Mouse (Mus musculus) skeletal muscle tissue, postnatal 0 days (tissue): ENCODE measurements around the gene Pole2. TPM values are rescaled to one million over a fixed set of nuclear protein-coding genes. Genes with fewer than 3 reads are reported as not detected.

ENCODE experiments used
- microRNA-seq, 2 experiments: library from miRNA; unstranded; fragments of <30 nt; microRNA quantifications; one replicate each; pipeline ENCODE4; 2016
- polyA plus RNA-seq: library from polyadenylated mRNA; unstranded; fragments of >200 nt; fragmentation: Nextera tagmentation; extraction: Ambion mirVana; gene quantifications from 2 replicates; pipeline ENCODE4 v1.2.1, GENCODE M21; 2015

The Pole2 gene
- 4.9 and 5.1 TPM in 2 replicates for polyA plus RNA-seq

DNA sequence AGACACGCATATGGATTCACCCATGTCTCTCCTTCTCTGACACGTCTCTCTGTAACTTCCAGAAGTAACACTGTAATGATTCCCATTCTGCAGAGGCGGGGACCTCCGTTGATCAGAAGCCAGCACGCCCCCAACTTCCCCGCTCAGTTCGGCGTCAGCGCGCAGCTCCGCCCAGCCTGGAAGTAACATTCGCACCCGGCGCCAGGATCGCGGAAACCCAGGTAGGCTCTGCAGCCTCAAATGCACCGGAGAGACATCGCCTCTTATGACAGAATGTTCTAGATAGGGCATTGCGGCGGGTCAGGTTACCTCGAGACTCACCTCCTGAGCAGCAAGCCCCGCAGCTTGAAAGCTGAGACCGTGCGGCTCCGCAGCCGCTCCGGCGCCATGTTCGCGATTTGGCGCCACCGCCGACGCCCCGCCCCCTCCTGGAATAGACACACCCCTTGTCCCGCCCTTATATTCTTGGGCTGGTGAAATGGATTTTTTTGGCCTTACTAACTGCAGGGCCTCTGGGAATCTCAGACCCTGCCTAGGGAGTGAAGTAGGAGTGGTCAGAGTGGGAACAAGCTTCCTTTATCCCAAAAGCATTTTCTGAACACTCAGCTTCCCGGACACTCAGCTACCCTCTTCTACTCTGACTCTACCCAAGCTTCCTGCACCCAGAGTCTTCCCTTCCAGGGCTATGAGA lies at the start of gene Pole2:
Gene Pole2, minus strand, starts transcription at position 420 of the 691 bp plus-strand sequence.

GRCm38 (mm10) chr12:69240876-69241275 lies 12.9 kb upstream of the Pole2 start, which contains the start of gene Klhdc1:
Klhdc1 (plus strand) TSS chr12:69241176.

GRCm38 (mm10) chr12:69204052-69204833 lies 23.8 kb downstream of the Pole2 start, which contains the start of gene Gm49384:
Gm49384 (minus strand) TSS chr12:69204267.

DNA sequence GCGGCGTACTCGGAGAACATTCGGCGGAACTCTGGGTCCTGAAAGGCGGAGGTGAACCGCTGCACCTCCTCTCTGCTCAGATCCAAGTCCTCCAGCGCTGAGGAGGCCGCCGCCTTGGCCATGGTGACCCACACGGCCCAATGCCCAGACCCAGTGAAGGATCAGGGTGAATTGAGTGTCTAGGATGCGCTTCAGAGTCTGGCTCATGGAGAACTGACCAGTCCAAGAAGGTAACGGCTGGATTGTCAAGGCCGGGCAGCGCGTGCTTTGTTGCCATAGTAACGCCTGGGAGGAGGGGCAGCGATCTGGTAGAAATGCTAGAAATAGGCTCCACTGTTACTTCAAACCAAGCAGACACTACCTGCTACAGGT lies 29.8 kb downstream of the Pole2 start, which contains the start of gene Dnaaf2:
Gene Dnaaf2, minus strand, starts transcription at position 266 of the 372 bp plus-strand sequence.

GRCm38 (mm10) chr12:69196444-69197377 lies 31.3 kb downstream of the Pole2 start, which contains the start of gene Gm49383:
Gm49383 (minus strand) TSS chr12:69197104.

DNA sequence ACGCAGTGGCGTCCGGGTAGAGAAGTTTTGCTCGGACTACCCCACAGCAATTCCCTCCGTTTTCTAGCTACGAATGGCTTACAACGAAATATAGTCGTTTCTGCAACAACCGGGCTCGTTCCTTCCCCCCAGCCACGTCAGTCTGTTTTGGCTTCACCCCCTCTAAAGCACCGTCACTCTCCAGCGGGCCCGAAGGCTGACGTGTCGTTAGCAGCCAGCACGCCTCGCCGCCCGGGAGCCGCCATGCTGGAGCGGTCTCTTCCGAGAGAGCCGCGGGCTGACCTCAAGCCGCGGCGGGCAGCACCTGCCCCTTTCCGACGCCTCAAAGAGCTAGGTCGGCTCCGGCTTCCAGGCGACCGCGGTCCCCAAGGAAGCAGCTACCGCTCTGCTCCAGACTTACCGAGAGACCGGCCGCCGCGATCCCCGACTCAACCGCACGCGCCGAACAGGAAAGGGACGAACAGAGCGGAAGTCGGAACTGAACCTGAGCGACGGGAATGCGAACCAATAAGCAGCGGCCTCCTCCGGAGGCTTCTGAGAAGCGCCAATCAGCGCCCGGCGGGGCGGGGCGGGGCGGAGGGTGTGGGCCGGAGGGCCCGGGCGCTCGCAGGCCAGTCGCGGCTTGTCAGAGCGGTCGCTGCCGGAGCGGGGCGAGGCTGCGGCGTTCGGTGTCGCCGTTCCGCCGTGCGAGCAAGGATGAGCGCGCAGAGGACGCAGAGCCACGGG lies 44.2 kb downstream of the Pole2 start, which contains the start of the genes Rpl36al and Mgat2:
Gene Rpl36al, minus strand, starts transcription at position 501 of the 726 bp plus-strand sequence.
Gene Mgat2, plus strand, starts transcription at position 575 of the 726 bp plus-strand sequence.

GRCm38 (mm10) chr12:69168461-69169106 lies 59.4 kb downstream of the Pole2 start, which contains the start of gene Lrr1:
Lrr1 (plus strand) TSS chr12:69168814.

DNA sequence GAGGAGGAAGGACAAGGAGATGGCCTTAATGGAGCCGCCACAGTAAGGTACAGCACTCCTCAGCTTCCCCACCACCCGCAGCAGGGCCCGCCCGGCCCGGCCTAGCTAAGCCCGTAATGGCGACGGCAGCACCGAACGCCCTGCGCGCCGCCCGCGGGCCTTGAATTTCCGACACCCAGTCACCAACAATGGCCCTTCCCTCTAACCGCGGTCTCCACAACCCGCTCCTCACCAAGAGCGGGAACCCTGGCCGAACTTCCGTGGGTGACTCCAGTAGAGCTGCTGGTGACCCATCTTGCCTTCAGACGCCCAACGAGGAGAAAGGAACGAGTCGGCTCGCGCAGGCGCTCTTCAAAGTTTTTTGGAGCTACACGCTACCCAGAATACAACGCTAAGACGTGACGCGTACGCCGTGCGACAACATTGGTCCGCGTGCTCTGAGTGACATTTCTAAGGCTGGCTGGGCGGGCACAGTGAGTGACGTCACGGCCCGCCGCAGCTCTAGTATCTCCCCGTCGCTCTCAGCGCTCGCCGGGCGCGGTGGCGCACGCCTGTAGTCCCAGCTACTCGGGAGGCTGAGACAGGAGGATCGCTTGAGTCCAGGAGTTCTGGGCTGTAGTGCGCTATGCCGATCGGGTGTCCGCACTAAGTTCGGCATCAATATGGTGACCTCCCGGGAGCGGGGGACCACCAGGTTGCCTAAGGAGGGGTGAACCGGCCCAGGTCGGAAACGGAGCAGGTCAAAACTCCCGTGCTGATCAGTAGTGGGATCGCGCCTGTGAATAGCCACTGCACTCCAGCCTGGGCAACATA lies 69.0 kb downstream of the Pole2 start, which contains the start of gene Rps29:
Gene Rps29, minus strand, starts transcription at position 422 of the 813 bp plus-strand sequence.

Small RNA genes lying within 50 kb of the gene (microRNA-seq; reads per million reads assigned to microRNA genes)
- gene Gm47287 (0 reads per million in 2 experiments), gene Gm47295 (0 to 0.42 reads per million in 2 experiments)

Other genes starting within 250 kb of the Pole2 start
- 1,267 and 1,559 TPM in 2 replicates for gene Rps29, start 69.0 kb downstream of the Pole2 start, polyA plus RNA-seq
- 2.5 and 3.4 TPM in 2 replicates for gene Lrr1, start 59.4 kb downstream of the Pole2 start, polyA plus RNA-seq
- 498 and 516 TPM in 2 replicates for gene Rpl36al, start 44.1 kb downstream of the Pole2 start, polyA plus RNA-seq
- gene Mgat2, start 44.0 kb downstream of the Pole2 start, polyA plus RNA-seq: 29.5 and 42.3 TPM in 2 replicates
- 4.6 and 5.0 TPM in 2 replicates for gene Gm49383, start 31.1 kb downstream of the Pole2 start, polyA plus RNA-seq
- 2.8 and 4.1 TPM in 2 replicates for gene Dnaaf2, start 29.8 kb downstream of the Pole2 start, polyA plus RNA-seq
- gene Gm49384, start 23.9 kb downstream of the Pole2 start, polyA plus RNA-seq: 3.6 and 4.5 TPM in 2 replicates
- 10.5 and 11.4 TPM in 2 replicates for gene Klhdc1, start 13.0 kb upstream of the Pole2 start, polyA plus RNA-seq
- gene Klhdc2, start 68.5 kb upstream of the Pole2 start, polyA plus RNA-seq: 96.8 and 99.8 TPM in 2 replicates
- 44.1 and 44.9 TPM in 2 replicates for gene Nemf, start 129.0 kb upstream of the Pole2 start, polyA plus RNA-seq
- 36.7 and 51.6 TPM in 2 replicates for gene Arf6, start 144.0 kb upstream of the Pole2 start, polyA plus RNA-seq
- 1.2 and 1.6 TPM in 2 replicates for gene Gm9887, start 144.3 kb upstream of the Pole2 start, polyA plus RNA-seq